Mouse (Mus musculus) intestine, embryonic 16.5 days (tissue): Measurements from ENCODE around the gene Gm4792. TPM values are rescaled to one million over a fixed set of nuclear protein-coding genes. Genes with fewer than 3 reads are reported as not detected.

Source experiments
- ATAC-seq: fragments of 200-750 bp; cut with Nextera tagmentation; 2 replicates; pipeline ENCODE4 v1.8.0; 2017; ENCODE audit warnings: moderate TSS enrichment, moderate library complexity
- H3K27ac ChIP-seq: fragments of 300-500 bp; sonication (generic); 2 replicates; pipeline ENCODE4 v1.5.1; 2014; ENCODE audit warnings: mild to moderate bottlenecking, low read length
- H3K27me3 ChIP-seq: fragments of 300-500 bp; sonication (generic); replicated peaks from 2 replicates; pipeline ENCODE4 v1.6.1; 2014; ENCODE audit warnings: low read length, control low read depth, mixed read lengths; ENCODE audit not compliant: control insufficient read depth, insufficient read depth
- H3K36me3 ChIP-seq: fragments of 300-500 bp; sonication (generic); 2 replicates; pipeline ENCODE4 v1.6.1; 2014; ENCODE audit warnings: low read length, control low read depth; ENCODE audit not compliant: control insufficient read depth, insufficient read depth
- H3K4me1 ChIP-seq: fragments of 300-500 bp; sonication (generic); 2 replicates; pipeline ENCODE4 v1.6.1; 2014; ENCODE audit warnings: low read length, control low read depth, mixed read lengths; ENCODE audit not compliant: control insufficient read depth, insufficient read depth
- H3K4me2 ChIP-seq: fragments of 300-500 bp; sonication (generic); 2 replicates; pipeline ENCODE4 v1.6.1; 2014; ENCODE audit warnings: low read depth, low read length, control low read depth
- H3K4me3 ChIP-seq: fragments of 300-500 bp; sonication (generic); 2 replicates; pipeline ENCODE4 v1.5.1; 2014; ENCODE audit warnings: mild to moderate bottlenecking, low read length
- H3K9ac ChIP-seq: fragments of 300-500 bp; sonication (generic); 2 replicates; pipeline ENCODE4 v1.6.1; 2014; ENCODE audit warnings: low read depth, low read length
- H3K9me3 ChIP-seq: fragments of 300-500 bp; sonication (generic); 2 replicates; pipeline ENCODE4 v1.6.1; 2016; ENCODE audit warnings: low read length, control low read depth; ENCODE audit not compliant: control insufficient read depth
- WGBS: fragments of 180-500 bp; shearing (Covaris S2); extraction: QIAGEN DNeasy Blood & Tissue Kit; methylation state at CpG from one replicate; pipeline ENCODE4 v1.1.7; 2014; 5-methylcytosine and 5-hydroxymethylcytosine counted together
- polyA plus RNA-seq: library from polyadenylated mRNA; unstranded; fragments of >200 nt; fragmentation: Nextera tagmentation; extraction: Ambion mirVana; gene quantifications from 2 replicates; pipeline ENCODE4 v1.2.1, GENCODE M21; 2015

The Gm4792 gene
- polyA plus RNA-seq, 1 experiment from 2014 or later = not detected

DNA sequence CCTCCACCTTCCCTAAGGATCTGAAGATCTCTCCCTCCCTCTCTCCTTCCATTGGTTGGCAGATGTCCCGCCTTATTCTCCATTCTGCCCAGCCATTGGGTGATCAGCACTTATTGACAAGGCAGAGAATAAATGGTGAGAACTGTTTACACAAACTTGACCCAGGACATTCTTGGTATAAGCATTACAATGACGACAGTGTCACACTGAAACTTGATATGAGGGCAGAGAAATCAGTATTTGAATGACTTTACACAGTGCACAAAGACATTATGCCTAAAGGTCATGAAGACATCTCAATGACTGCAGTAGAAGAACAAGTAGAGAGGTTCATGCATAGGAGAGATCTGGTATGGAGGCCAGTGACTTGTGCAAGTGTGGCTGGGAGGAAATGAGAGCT, 22.0 kb downstream of the Gm4792 start:
- H3K27ac ChIP-seq = no peak overlapping the region
- no peaks in the 10 kb centered on the region for H3K36me3 ChIP-seq
- no peak overlapping the region for H3K4me3 ChIP-seq

GRCm38 (mm10) chr10:94275321-94275720, 23.2 kb downstream of the Gm4792 start:
- Histone ChIP-seq H3K9me3 (no peaks in the 10 kb centered on the region), H3K27me3 (no peaks in the 10 kb centered on the region), H3K4me3 (no peak overlapping the region), H3K4me2 (no peak overlapping the region), H3K27ac (no peak overlapping the region), H3K4me1 (no peaks in the 10 kb centered on the region), H3K9ac (no peak overlapping the region), H3K36me3 (no peaks in the 10 kb centered on the region)
- no peak for ATAC-seq
- WGBS = 11% methylated on average over 3 of the region's 3 CpGs

More for the DNA sequence above, 22.0 kb downstream of the Gm4792 start:
- Histone ChIP-seq H3K4me1 (no peaks in the 10 kb centered on the region), H3K9ac (no peak overlapping the region), H3K27me3 (no peaks in the 10 kb centered on the region), H3K9me3 (no peaks in the 10 kb centered on the region), H3K4me2 (no peak overlapping the region)
- WGBS = 41% methylated on average over 2 of the region's 2 CpGs
- no peak for ATAC-seq

- no peak overlapping the region for H3K4me3 ChIP-seq
- H3K4me1 ChIP-seq = no peaks in the 10 kb centered on the region
- no peak overlapping the region for H3K9ac ChIP-seq
- ATAC-seq = no peak
- H3K9me3 ChIP-seq = no peaks in the 10 kb centered on the region
- no peaks in the 10 kb centered on the region for H3K27me3 ChIP-seq
- H3K36me3 ChIP-seq = no peaks in the 10 kb centered on the region
- H3K27ac ChIP-seq = no peak overlapping the region
- WGBS = 72% methylated on average over 17 of the region's 17 CpGs
- H3K4me2 ChIP-seq = no peak overlapping the region
Observed at GRCm38 (mm10) chr10:94265656-94266542, 32.6 kb downstream of the Gm4792 start.

GRCm38 (mm10) chr10:94263211-94263610, 35.3 kb downstream of the Gm4792 start:
- H3K4me1 ChIP-seq = no peaks in the 10 kb centered on the region
- no peak for ATAC-seq
- WGBS = 74% methylated on average over 3 of the region's 3 CpGs

DNA sequence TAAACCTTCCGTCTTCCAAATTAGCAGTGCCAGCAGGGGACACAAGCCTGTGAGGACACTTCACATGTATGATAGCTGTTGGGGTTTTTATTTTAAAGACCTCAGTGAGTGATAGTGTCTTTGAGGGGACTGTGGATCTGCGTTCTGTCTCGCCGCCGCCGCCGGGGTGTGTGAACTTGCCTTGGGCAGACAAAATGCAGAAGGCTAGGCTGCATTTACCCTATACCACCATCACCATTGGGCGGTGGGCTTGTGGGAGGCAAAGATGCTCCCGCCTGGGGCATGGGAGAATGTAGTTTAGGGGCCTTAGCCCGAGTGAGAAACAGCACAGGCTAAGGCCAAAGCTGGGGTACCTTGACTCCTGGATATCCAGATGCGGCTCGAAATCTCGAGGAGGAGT, 35.9 kb downstream of the Gm4792 start:
- no peak overlapping the region for H3K9ac ChIP-seq
- no peaks in the 10 kb centered on the region for H3K4me1 ChIP-seq
- H3K27ac ChIP-seq = no peak overlapping the region
- WGBS = 94% methylated on average over 13 of the region's 13 CpGs
- H3K4me3 ChIP-seq = no peak overlapping the region
- H3K9me3 ChIP-seq = no peaks in the 10 kb centered on the region
- no peaks in the 10 kb centered on the region for H3K36me3 ChIP-seq
- ATAC-seq = no peak
- no peaks in the 10 kb centered on the region for H3K27me3 ChIP-seq
- H3K4me2 ChIP-seq = no peak overlapping the region

More at GRCm38 (mm10) chr10:94263211-94263610, 35.3 kb downstream of the Gm4792 start:
- no peaks in the 10 kb centered on the region for H3K9me3 ChIP-seq
- H3K27ac ChIP-seq = no peak overlapping the region
- no peak overlapping the region for H3K4me3 ChIP-seq
- no peaks in the 10 kb centered on the region for H3K36me3 ChIP-seq
- no peak overlapping the region for H3K4me2 ChIP-seq
- H3K9ac ChIP-seq = no peak overlapping the region
- H3K27me3 ChIP-seq = no peaks in the 10 kb centered on the region

- no peaks in the 10 kb centered on the region for H3K9me3 ChIP-seq
- no peak overlapping the region for H3K4me2 ChIP-seq
- no peaks in the 10 kb centered on the region for H3K36me3 ChIP-seq
- H3K27ac ChIP-seq = no peak overlapping the region
- no peaks in the 10 kb centered on the region for H3K27me3 ChIP-seq
- H3K9ac ChIP-seq = no peak overlapping the region
- WGBS = 71% methylated on average over 1 of the region's 1 CpGs
- no peak for ATAC-seq
- H3K4me3 ChIP-seq = no peak overlapping the region
- H3K4me1 ChIP-seq = no peaks in the 10 kb centered on the region
Observed at GRCm38 (mm10) chr10:94260544-94260943, 38.0 kb downstream of the Gm4792 start.

DNA sequence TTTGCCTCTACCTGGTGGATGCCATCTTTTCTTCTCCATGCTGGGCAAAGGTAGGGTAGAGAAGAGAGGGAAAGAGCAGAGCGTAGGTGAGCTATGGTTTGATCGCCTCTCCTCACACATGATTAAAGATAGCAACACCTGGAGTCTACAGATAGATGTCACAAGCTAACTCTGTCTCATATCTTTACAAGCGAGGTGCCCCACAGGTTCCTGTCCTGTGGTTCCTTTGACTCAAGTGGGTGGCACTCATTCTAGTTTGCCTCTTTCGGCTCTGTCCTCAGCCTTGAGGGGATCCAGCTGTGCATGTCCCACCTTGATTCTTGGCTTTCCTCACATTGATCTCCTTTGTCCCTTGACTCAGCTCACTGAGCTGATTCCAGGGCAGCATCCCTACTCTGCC, 42.0 kb downstream of the Gm4792 start:
- Histone ChIP-seq H3K9me3 (no peaks in the 10 kb centered on the region), H3K27me3 (no peaks in the 10 kb centered on the region), H3K9ac (no peak overlapping the region), H3K4me2 (no peak overlapping the region), H3K27ac (no peak overlapping the region), H3K36me3 (no peaks in the 10 kb centered on the region), H3K4me3 (no peak overlapping the region), H3K4me1 (no peaks in the 10 kb centered on the region)
- no peak for ATAC-seq
- 83% methylated on average over 4 of the region's 4 CpGs for WGBS

DNA sequence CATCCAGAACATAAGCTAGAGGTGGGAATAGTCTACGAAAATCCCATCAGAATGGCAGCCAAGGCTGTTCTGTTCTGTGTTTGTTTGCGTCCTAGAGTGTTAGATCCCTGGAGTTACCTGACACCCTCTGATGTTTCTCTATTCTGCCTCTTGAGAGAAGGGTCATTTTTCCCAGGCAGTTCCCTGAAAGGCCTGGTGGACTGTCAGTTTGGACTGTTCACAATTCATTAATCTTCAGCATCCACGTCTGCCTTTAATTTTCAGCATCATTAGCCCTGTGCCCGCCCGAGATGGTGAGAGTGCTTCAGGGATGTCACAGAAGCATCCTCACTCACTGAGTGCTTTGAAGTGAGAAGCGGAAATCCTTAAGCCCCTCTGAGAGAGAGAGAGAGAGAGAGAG, 42.8 kb downstream of the Gm4792 start:
- Histone ChIP-seq H3K9ac (no peak overlapping the region), H3K36me3 (no peaks in the 10 kb centered on the region), H3K4me1 (no peaks in the 10 kb centered on the region), H3K9me3 (no peaks in the 10 kb centered on the region), H3K4me2 (no peak overlapping the region), H3K27me3 (no peaks in the 10 kb centered on the region), H3K27ac (no peak overlapping the region), H3K4me3 (no peak overlapping the region)
- WGBS = 65% methylated on average over 6 of the region's 6 CpGs
- no peak for ATAC-seq

DNA sequence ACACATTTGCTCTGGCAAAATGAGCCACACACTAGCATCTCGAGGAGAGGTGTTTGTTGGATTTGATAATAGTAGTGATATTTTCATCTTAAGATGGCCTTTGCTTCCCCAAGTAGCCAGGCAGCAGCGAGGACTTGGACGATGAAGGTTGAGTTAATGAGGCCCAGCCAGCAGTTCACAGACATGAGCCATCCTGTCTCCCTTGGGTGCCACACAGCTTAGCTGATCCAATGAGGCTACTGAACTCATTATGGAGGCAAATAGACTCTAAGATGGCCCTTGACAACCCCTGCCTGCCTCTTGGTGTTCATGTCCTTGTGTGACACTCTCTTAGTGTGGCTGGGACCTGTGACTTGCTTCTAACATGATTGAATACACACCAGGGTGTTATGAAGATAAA, 43.7 kb downstream of the Gm4792 start:
- Histone ChIP-seq H3K4me2 (no peak overlapping the region), H3K9me3 (no peaks in the 10 kb centered on the region), H3K4me3 (no peak overlapping the region), H3K9ac (no peak overlapping the region), H3K4me1 (no peaks in the 10 kb centered on the region), H3K27ac (no peak overlapping the region), H3K27me3 (no peaks in the 10 kb centered on the region), H3K36me3 (no peaks in the 10 kb centered on the region)
- no peak for ATAC-seq
- WGBS = 61% methylated on average over 3 of the region's 3 CpGs
